Mouse (Mus musculus) neural tube, embryonic 12.5 days (tissue): ENCODE measurements around the gene Pdlim4. TPM values are rescaled to one million over a fixed set of nuclear protein-coding genes. Genes with fewer than 3 reads are reported as not detected.
A peak's percentile ranks its signal among the peaks of the same experiment; 100 is the strongest.
"Not testable (repeated sequence)": the region's sequence is repeated elsewhere in the genome, so short reads cannot be mapped to it uniquely, and the experiment has no call there.

Experiments
- ATAC-seq: fragments of 200-750 bp; cut with Nextera tagmentation; 2 replicates; pipeline ENCODE4 v1.8.0; 2017; ENCODE audit warnings: low read depth, mild to moderate bottlenecking, moderate TSS enrichment, moderate library complexity; ENCODE audit not compliant: low FRiP score
- H3K27ac ChIP-seq: fragments of 300-500 bp; sonication (generic); 2 replicates; pipeline ENCODE4 v1.5.1; 2016
- H3K27me3 ChIP-seq: fragments of 300-500 bp; sonication (generic); replicated peaks from 2 replicates; pipeline ENCODE4 v1.6.1; 2016; ENCODE audit warnings: mild to moderate bottlenecking
- H3K36me3 ChIP-seq: fragments of 300-500 bp; sonication (generic); 2 replicates; pipeline ENCODE4 v1.6.1; 2016; ENCODE audit warnings: mild to moderate bottlenecking
- H3K4me1 ChIP-seq: fragments of 300-500 bp; sonication (generic); 2 replicates; pipeline ENCODE4 v1.6.1; 2016
- H3K4me2 ChIP-seq: fragments of 300-500 bp; sonication (generic); replicated peaks from 2 replicates; pipeline ENCODE4 v1.6.1; 2016; ENCODE audit warnings: mild to moderate bottlenecking
- H3K4me3 ChIP-seq: fragments of 300-500 bp; sonication (generic); 2 replicates; pipeline ENCODE4 v1.5.1; 2016
- H3K9ac ChIP-seq: fragments of 300-500 bp; sonication (generic); 2 replicates; pipeline ENCODE4 v1.6.1; 2016; ENCODE audit warnings: mild to moderate bottlenecking
- H3K9me3 ChIP-seq: fragments of 300-500 bp; sonication (generic); 2 replicates; pipeline ENCODE4 v1.6.1; 2016; ENCODE audit warnings: mild to moderate bottlenecking
- WGBS: fragments of 180-500 bp; shearing (Covaris S2); methylation state at CpG from one replicate; pipeline ENCODE4 v1.1.7; 2016; 5-methylcytosine and 5-hydroxymethylcytosine counted together
- polyA plus RNA-seq: library from polyadenylated mRNA; unstranded; fragments of >200 nt; fragmentation: Nextera tagmentation; extraction: Ambion mirVana; gene quantifications from 2 replicates; pipeline ENCODE4 v1.2.1, GENCODE M21; 2016

Pdlim4 gene
- polyA plus RNA-seq, 1 experiment from 2014 or later, result 51.4 TPM

GRCm38 (mm10) chr11:54057428-54057827 is 11.4 kb downstream of the Pdlim4 start:
- Histone ChIP-seq H3K4me2 (peak overlapping the region; percentile 12), H3K4me3 (no peak overlapping the region), H3K9ac (no peak overlapping the region), H3K9me3 (no peaks in the 10 kb centered on the region), H3K27ac (no peak overlapping the region), H3K36me3 (no peaks in the 10 kb centered on the region), H3K4me1 (peaks cover 35% of the 10 kb centered on the region), H3K27me3 (no peaks in the 10 kb centered on the region)
- ATAC-seq, result no peak
- WGBS, result 23% methylated on average over 2 of the region's 2 CpGs

GRCm38 (mm10) chr11:54056132-54056531 is 12.7 kb downstream of the Pdlim4 start:
- Histone ChIP-seq H3K4me1 (peaks cover 35% of the 10 kb centered on the region), H3K9me3 (no peaks in the 10 kb centered on the region), H3K27me3 (no peaks in the 10 kb centered on the region), H3K4me2 (no peak overlapping the region), H3K36me3 (no peaks in the 10 kb centered on the region), H3K4me3 (no peak overlapping the region), H3K9ac (no peak overlapping the region), H3K27ac (no peak overlapping the region)
- WGBS, result 30% methylated on average over 8 of the region's 8 CpGs
- no peak for ATAC-seq

- no peaks in the 10 kb centered on the region for H3K9me3 ChIP-seq
- 46% methylated on average over 6 of the region's 6 CpGs for WGBS
- H3K4me3 ChIP-seq, result no peak overlapping the region
- no peak for ATAC-seq
- H3K4me1 ChIP-seq, result peaks cover 23% of the 10 kb centered on the region
- no peaks in the 10 kb centered on the region for H3K36me3 ChIP-seq
- H3K4me2 ChIP-seq, result no peak overlapping the region
- no peak overlapping the region for H3K27ac ChIP-seq
- H3K9ac ChIP-seq, result no peak overlapping the region
- no peaks in the 10 kb centered on the region for H3K27me3 ChIP-seq
Observed at GRCm38 (mm10) chr11:54054257-54054656, 14.6 kb downstream of the Pdlim4 start.

GRCm38 (mm10) chr11:54053090-54053489 is 15.7 kb downstream of the Pdlim4 start:
- 87% methylated on average over 7 of the region's 7 CpGs for WGBS

GRCm38 (mm10) chr11:54052128-54052527 is 16.7 kb downstream of the Pdlim4 start:
- WGBS, result 87% methylated on average over 5 of the region's 5 CpGs
- ATAC-seq, result no peak
- no peak overlapping the region for H3K9ac ChIP-seq
- no peaks in the 10 kb centered on the region for H3K9me3 ChIP-seq
- H3K36me3 ChIP-seq, result no peaks in the 10 kb centered on the region
- no peak overlapping the region for H3K4me3 ChIP-seq
- peaks cover 2% of the 10 kb centered on the region for H3K4me1 ChIP-seq
- no peak overlapping the region for H3K27ac ChIP-seq
- no peak overlapping the region for H3K4me2 ChIP-seq
- no peaks in the 10 kb centered on the region for H3K27me3 ChIP-seq

More at GRCm38 (mm10) chr11:54053090-54053489, 15.7 kb downstream of the Pdlim4 start:
- Histone ChIP-seq H3K36me3 (no peaks in the 10 kb centered on the region), H3K4me3 (no peak overlapping the region), H3K4me1 (peaks cover 11% of the 10 kb centered on the region), H3K9ac (no peak overlapping the region), H3K27ac (no peak overlapping the region), H3K27me3 (no peaks in the 10 kb centered on the region), H3K4me2 (no peak overlapping the region), H3K9me3 (no peaks in the 10 kb centered on the region)
- ATAC-seq, result no peak

- ATAC-seq, result no peak
- 90% methylated on average over 7 of the region's 7 CpGs for WGBS
- H3K4me1 ChIP-seq, result no peaks in the 10 kb centered on the region
Observed at GRCm38 (mm10) chr11:54051161-54051560, 17.7 kb downstream of the Pdlim4 start.

GRCm38 (mm10) chr11:54050205-54050604 is 18.6 kb downstream of the Pdlim4 start:
- Histone ChIP-seq H3K9ac (no peak overlapping the region), H3K4me2 (no peak overlapping the region), H3K27ac (no peak overlapping the region), H3K4me1 (no peaks in the 10 kb centered on the region), H3K9me3 (no peaks in the 10 kb centered on the region), H3K36me3 (no peaks in the 10 kb centered on the region), H3K4me3 (no peak overlapping the region), H3K27me3 (no peaks in the 10 kb centered on the region)
- 84% methylated on average over 2 of the region's 2 CpGs for WGBS
- ATAC-seq, result no peak

More at GRCm38 (mm10) chr11:54051161-54051560, 17.7 kb downstream of the Pdlim4 start:
- Histone ChIP-seq H3K27ac (no peak overlapping the region), H3K4me2 (no peak overlapping the region), H3K4me3 (no peak overlapping the region), H3K27me3 (no peaks in the 10 kb centered on the region), H3K9me3 (no peaks in the 10 kb centered on the region), H3K36me3 (no peaks in the 10 kb centered on the region), H3K9ac (no peak overlapping the region)

GRCm38 (mm10) chr11:54040676-54041075 is 28.1 kb downstream of the Pdlim4 start:
- H3K4me3 ChIP-seq, result no peak overlapping the region
- H3K27me3 ChIP-seq, result no peaks in the 10 kb centered on the region
- H3K36me3 ChIP-seq, result no peaks in the 10 kb centered on the region
- ATAC-seq, result no peak
- no peak overlapping the region for H3K9ac ChIP-seq
- WGBS, result 92% methylated on average over 6 of the region's 6 CpGs
- H3K4me2 ChIP-seq, result no peak overlapping the region
- no peaks in the 10 kb centered on the region for H3K9me3 ChIP-seq
- no peaks in the 10 kb centered on the region for H3K4me1 ChIP-seq
- no peak overlapping the region for H3K27ac ChIP-seq

- not testable (repeated sequence) for H3K9me3 ChIP-seq, H3K27ac ChIP-seq, ATAC-seq, H3K4me3 ChIP-seq, H3K4me1 ChIP-seq, H3K9ac ChIP-seq, H3K36me3 ChIP-seq, H3K4me2 ChIP-seq
- peaks cover 11% of the 10 kb centered on the region; the same call in 1 of the 2 replicates for H3K27me3 ChIP-seq
- WGBS, result 96% methylated on average over 1 of the region's 3 CpGs
Observed at GRCm38 (mm10) chr11:54032872-54033271, 35.9 kb downstream of the Pdlim4 start.

- no peak overlapping the region for H3K27ac ChIP-seq
- H3K36me3 ChIP-seq, result no peaks in the 10 kb centered on the region
- peaks cover 11% of the 10 kb centered on the region for H3K4me1 ChIP-seq
- peak overlapping the region; percentile 52; the same call in 1 of the 2 replicates for H3K4me3 ChIP-seq
- no peaks in the 10 kb centered on the region for H3K9me3 ChIP-seq
- peak overlapping the region; percentile 95 for H3K4me2 ChIP-seq
- H3K27me3 ChIP-seq, result peaks cover 25% of the 10 kb centered on the region
- ATAC-seq, result no peak
- no peak overlapping the region; the same call in 1 of the 2 replicates for H3K9ac ChIP-seq
- 76% methylated on average over 4 of the region's 4 CpGs for WGBS
Observed at GRCm38 (mm10) chr11:54028997-54029396, 39.8 kb downstream of the Pdlim4 start.

GRCm38 (mm10) chr11:54028044-54028951 is 40.5 kb downstream of the Pdlim4 start, which contains the start of gene Slc22a4:
Gene Slc22a4, minus strand, starts transcription at chr11:54028090.
- peaks cover 25% of the 10 kb centered on the region for H3K27me3 ChIP-seq

GRCm38 (mm10) chr11:54027131-54028043 is 41.4 kb downstream of the Pdlim4 start:
- H3K27me3 ChIP-seq, result peaks cover 25% of the 10 kb centered on the region
- 17% methylated on average over 31 of the region's 31 CpGs for WGBS
- ATAC-seq, result no peak; the same call in 1 of the 2 replicates

More at GRCm38 (mm10) chr11:54028044-54028951, 40.5 kb downstream of the Pdlim4 start, which contains the start of gene Slc22a4:
- peak within 1 kb of the TSS; percentile 64 for H3K9ac ChIP-seq
- H3K36me3 ChIP-seq, result no peaks in the 10 kb centered on the region
- ATAC-seq, result peak; percentile 70
- 1% methylated on average over 61 of the region's 61 CpGs for WGBS
- no peak within 1 kb of the TSS for H3K27ac ChIP-seq
- no peaks in the 10 kb centered on the region for H3K9me3 ChIP-seq
- H3K4me1 ChIP-seq, result peaks cover 11% of the 10 kb centered on the region
- H3K4me3 ChIP-seq, result peak within 1 kb of the TSS; percentile 52
- H3K4me2 ChIP-seq, result peak within 1 kb of the TSS; percentile 95

More at GRCm38 (mm10) chr11:54027131-54028043, 41.4 kb downstream of the Pdlim4 start:
- Histone ChIP-seq H3K27ac (no peak overlapping the region), H3K4me2 (peak overlapping the region; percentile 95), H3K9me3 (no peaks in the 10 kb centered on the region), H3K4me1 (peaks cover 11% of the 10 kb centered on the region), H3K9ac (peak overlapping the region; percentile 64; the same call in 1 of the 2 replicates), H3K36me3 (no peaks in the 10 kb centered on the region), H3K4me3 (peak overlapping the region; percentile 52)
